Mouse (Mus musculus) ES-Bruce4 (cell line): ENCODE data around the gene Uso1. TPM values are rescaled to one million over a fixed set of nuclear protein-coding genes. Genes with fewer than 3 reads are reported as not detected.
A peak's percentile ranks its signal among the peaks of the same experiment; 100 is the strongest.

Experiments used
- H3K27ac ChIP-seq: 2 replicates; pipeline ENCODE4 v1.5.1; 2012; ENCODE audit warnings: low read length, inconsistent platforms; ENCODE audit not compliant: insufficient read depth
- H3K27me3 ChIP-seq: 2 replicates; pipeline ENCODE4 v1.6.1; 2012; ENCODE audit warnings: mild to moderate bottlenecking, low read length, inconsistent platforms; ENCODE audit not compliant: control insufficient read depth, poor library complexity, insufficient read depth, severe bottlenecking
- H3K36me3 ChIP-seq: 2 replicates; pipeline ENCODE4 v1.6.1; 2012; ENCODE audit warnings: inconsistent platforms, mild to moderate bottlenecking, low read length, moderate library complexity; ENCODE audit not compliant: control insufficient read depth, poor library complexity, insufficient read depth, severe bottlenecking
- H3K4me1 ChIP-seq: one replicate; pipeline ENCODE4 v1.8.1; 2011; ENCODE audit warnings: low read length; ENCODE audit not compliant: control insufficient read depth, insufficient read depth
- H3K4me3 ChIP-seq: 2 replicates; pipeline ENCODE4 v1.5.1; 2011; ENCODE audit warnings: low read depth, mild to moderate bottlenecking, low read length
- H3K9ac ChIP-seq: 2 replicates; pipeline ENCODE4 v1.6.1; 2012; ENCODE audit warnings: low read depth, mild to moderate bottlenecking, inconsistent platforms; ENCODE audit not compliant: poor library complexity, severe bottlenecking
- H3K9me3 ChIP-seq: replicated peaks from 2 replicates; pipeline ENCODE4 v1.6.1; 2012; ENCODE audit warnings: mild to moderate bottlenecking, low read length, inconsistent platforms; ENCODE audit not compliant: control insufficient read depth, poor library complexity, insufficient read depth, severe bottlenecking
- CTCF ChIP-seq: IDR thresholded peaks from one replicate; pipeline ENCODE4 v1.8.1; 2011; ENCODE audit warnings: low read depth, low read length
- EP300 ChIP-seq: IDR thresholded peaks from 2 replicates; pipeline ENCODE4 v1.6.1; 2011; ENCODE audit warnings: low read depth, low read length; ENCODE audit not compliant: insufficient read depth
- POLR2A ChIP-seq: IDR thresholded peaks from one replicate; pipeline ENCODE4 v1.8.1; 2011; ENCODE audit warnings: low read length; ENCODE audit not compliant: insufficient read depth
- polyA plus RNA-seq: library from polyadenylated mRNA; stranded (reverse); fragments of >200 nt; gene quantifications from 2 replicates; pipeline ENCODE4 v1.2.4, GENCODE M21; 2011; ENCODE audit warnings: low read depth; ENCODE audit not compliant: missing spikeins, insufficient read depth, insufficient read length

Uso1 gene
- polyA plus RNA-seq, 1 experiment: 72.8 TPM

DNA sequence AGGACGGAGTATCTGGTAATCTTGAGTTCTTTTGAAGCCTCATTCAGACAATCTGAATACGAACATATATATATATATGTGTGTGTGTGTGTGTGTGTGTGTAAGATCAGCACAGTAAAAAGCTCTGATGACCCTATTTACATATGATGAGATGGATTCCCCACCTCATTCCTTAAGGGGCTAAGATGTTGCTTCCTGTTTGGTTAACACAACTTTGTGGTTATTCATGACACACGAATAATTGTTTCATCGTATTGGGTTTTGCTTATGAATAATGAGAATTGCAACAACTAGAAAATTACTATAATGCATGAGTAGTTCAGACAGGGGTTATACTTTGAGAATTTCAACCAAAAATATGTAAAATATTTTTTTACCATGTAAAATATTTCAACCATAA, 77.6 kb downstream of the Uso1 start, which contains the start of gene U90926:
U90926 (minus strand) TSS at position 101 of the 400 bp plus-strand sequence.
- Histone ChIP-seq H3K27ac (no peak within 1 kb of the TSS), H3K4me1 (peaks cover under 1% of the 10 kb centered on the region), H3K9ac (no peak within 1 kb of the TSS), H3K36me3 (no peaks in the 10 kb centered on the region), H3K4me3 (no peak within 1 kb of the TSS), H3K9me3 (no peaks in the 10 kb centered on the region), H3K27me3 (no peaks in the 10 kb centered on the region)
- TF ChIP-seq POLR2A (no peak), CTCF (no peak), EP300 (no peak)

DNA sequence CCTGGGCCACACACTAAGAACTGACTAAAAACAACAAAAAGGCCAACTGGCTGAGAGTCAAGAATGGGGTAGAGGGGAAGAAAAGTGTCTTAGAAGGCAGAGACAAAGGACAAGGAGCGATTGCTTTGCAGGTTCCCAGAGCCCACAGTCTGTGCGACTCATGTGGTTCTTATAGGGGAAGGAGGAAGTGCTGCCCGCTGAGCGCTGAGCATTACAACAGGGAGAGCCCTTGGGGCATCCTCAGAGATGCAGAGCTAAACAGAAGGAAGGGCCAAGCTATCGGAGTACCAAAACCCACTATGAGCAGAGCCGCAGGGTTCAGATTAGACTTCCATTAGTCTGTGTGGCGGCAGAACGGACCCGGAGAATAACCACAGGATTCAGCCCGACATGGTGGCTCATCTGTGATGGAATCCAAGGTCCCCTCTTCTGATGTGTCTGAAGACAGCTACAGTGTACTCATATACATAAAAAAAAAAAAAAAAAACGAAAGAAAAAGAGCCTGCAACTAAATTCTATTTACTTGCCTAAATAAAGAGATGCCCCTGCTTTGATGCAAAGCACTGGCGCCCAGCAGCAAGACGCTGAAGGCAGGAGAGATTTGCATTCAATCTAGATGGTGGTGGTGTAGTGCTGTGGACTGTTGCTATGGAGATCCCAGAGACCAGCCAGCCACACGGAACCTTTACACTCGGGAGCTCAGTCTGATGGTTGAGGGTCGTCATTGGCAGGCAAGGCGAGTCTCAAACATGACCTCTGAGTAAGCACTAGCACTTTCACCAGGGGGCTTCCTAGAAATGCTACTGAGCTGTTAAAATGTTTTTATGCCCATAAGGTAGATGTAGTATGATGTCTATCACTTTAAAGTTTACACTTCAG, 81.4 kb downstream of the Uso1 start:
- H3K9me3 ChIP-seq: no peaks in the 10 kb centered on the region
- H3K4me1 ChIP-seq: peaks cover 5% of the 10 kb centered on the region
- peak overlapping the region; percentile 8 for H3K9ac ChIP-seq
- peak overlapping the region; percentile 89 for H3K27ac ChIP-seq
- H3K36me3 ChIP-seq: no peaks in the 10 kb centered on the region
- no peak for TF ChIP-seq POLR2A
- peak; percentile 78 for TF ChIP-seq EP300
- TF ChIP-seq CTCF: no peak
- H3K4me3 ChIP-seq: peak overlapping the region; percentile 25
- no peaks in the 10 kb centered on the region for H3K27me3 ChIP-seq

DNA sequence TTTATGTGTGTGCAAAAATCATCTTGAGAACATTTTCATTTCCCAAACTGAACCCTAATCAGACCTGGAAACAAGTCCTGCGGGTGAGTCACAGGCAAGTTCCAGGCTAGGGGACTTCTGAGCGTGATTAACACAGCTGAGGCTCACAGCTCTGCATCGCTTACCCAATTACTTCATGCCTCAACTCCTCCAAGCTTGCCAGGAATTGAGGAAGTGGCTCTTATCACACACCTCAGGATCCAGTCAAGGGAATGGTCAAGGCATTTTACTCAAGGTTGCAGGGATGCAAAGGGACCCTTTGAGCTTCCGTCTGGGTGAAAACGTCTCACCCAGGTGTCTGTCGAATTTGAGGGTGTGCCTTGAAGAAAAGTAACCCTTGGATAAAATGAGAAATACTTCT, 82.1 kb downstream of the Uso1 start:
- no peaks in the 10 kb centered on the region for H3K27me3 ChIP-seq
- no peaks in the 10 kb centered on the region for H3K9me3 ChIP-seq
- H3K4me1 ChIP-seq: peaks cover 5% of the 10 kb centered on the region
- H3K27ac ChIP-seq: 0 out of 2 replicates have a peak overlapping the region, but pooled peaks have one; percentile 17
- no peak overlapping the region for H3K4me3 ChIP-seq
- no peaks in the 10 kb centered on the region for H3K36me3 ChIP-seq
- no peak overlapping the region for H3K9ac ChIP-seq
- TF ChIP-seq EP300 (no peak), POLR2A (no peak), CTCF (no peak)

DNA sequence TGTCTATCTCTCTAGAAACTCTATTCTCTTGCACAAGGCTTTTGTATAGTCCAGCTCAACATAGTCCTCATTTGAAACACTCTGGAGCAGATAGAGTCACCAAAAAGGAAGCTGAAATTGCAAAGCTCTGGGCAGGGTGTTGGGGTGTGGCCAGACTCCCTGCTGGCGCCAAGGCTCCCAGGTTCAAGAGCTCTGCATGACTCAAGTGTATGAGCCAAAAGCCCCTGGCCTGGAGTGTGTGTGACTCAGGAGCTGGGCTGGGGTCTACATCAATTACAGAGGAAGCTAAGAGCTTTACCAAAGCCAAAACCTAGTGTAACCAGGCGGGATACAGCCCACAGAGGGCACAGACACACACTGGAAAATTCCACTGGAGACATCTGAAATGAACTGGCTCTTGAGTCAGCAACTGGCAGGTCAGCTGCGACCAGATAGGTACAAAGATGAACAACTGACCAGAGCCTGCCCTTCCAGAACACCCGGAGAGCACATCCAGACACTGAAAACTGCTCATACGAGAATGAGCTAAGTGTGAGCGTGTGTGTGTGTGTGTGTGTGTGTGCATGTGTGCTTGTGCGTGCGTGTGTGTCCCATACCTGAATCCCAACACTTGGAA, 82.7 kb downstream of the Uso1 start:
- TF ChIP-seq POLR2A: no peak
- TF ChIP-seq EP300: no peak
- TF ChIP-seq CTCF: no peak
- Histone ChIP-seq H3K9me3 (no peaks in the 10 kb centered on the region), H3K4me1 (peaks cover 5% of the 10 kb centered on the region), H3K27ac (no peak overlapping the region), H3K4me3 (no peak overlapping the region), H3K27me3 (no peaks in the 10 kb centered on the region), H3K9ac (no peak overlapping the region), H3K36me3 (no peaks in the 10 kb centered on the region)

DNA sequence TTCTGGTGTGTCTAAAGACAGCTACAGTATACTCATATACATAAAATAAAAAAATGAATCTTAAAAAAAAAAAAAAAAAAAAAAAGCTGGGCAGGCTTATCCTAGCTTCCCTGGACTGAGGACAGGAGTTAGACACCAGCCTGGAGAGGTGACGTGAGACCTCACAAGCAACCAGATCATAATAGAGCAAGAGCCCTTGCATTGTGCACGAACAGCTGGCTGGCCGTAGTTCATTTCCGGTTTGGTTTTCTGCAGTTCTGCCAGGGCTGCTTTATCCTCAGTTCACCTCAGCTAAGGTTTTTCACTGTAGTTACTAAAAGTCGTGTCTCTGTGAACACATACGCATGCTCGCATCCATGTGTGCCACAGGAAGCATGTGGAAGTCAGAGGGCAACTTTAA, 90.0 kb downstream of the Uso1 start:
- Histone ChIP-seq H3K36me3 (no peaks in the 10 kb centered on the region), H3K4me1 (no peaks in the 10 kb centered on the region), H3K9ac (no peak overlapping the region), H3K27me3 (no peaks in the 10 kb centered on the region), H3K27ac (no peak overlapping the region), H3K4me3 (no peak overlapping the region), H3K9me3 (no peaks in the 10 kb centered on the region)
- TF ChIP-seq POLR2A (no peak), EP300 (no peak), CTCF (no peak)

DNA sequence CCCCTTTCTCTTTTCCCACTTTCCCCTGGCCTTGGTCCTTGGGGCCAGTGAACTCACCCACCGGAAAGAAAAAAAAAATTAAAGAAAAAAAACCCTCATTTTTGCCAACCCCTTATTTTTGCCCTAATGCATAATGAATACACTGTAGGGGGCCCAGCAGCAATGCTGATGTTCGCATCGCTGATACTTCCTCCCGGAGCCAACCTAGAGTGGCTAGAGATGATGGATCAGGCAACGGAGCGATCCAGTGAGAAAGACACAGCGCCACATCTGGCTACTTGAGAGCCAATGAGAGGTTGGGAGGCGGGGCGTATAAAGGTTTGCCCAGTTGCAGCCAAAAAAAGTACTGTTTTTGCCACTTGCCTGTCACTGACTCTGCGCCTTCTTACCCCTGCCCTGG, 91.0 kb downstream of the Uso1 start:
- Histone ChIP-seq H3K9me3 (no peaks in the 10 kb centered on the region), H3K36me3 (no peaks in the 10 kb centered on the region), H3K4me1 (no peaks in the 10 kb centered on the region), H3K4me3 (peak overlapping the region; percentile 3; the same call in 1 of the 2 replicates), H3K27me3 (no peaks in the 10 kb centered on the region), H3K9ac (peak overlapping the region; percentile 24; the same call in 1 of the 2 replicates), H3K27ac (no peak overlapping the region)
- TF ChIP-seq CTCF (peak; percentile 33), POLR2A (peak; percentile 37), EP300 (no peak)
